Mouse (Mus musculus): ENCODE data around the gene Macf1.

- TF ChIP-seq CTCF (IDR thresholded peaks at IDR 0.05; ENCODE audit: extremely low read depth, insufficient read depth, insufficient read length, insufficient replicate concordance): no peak
- TF ChIP-seq POLR2A (IDR thresholded peaks at IDR 0.05; ENCODE audit: low read depth, low read length): no peak
These were observed 288.6 kb downstream of the Macf1 start for GRCm38 (mm10) chr4:123395435-123396000.
